Mouse (Mus musculus): ENCODE data around the gene Fetub.

The Fetub gene

DNA sequence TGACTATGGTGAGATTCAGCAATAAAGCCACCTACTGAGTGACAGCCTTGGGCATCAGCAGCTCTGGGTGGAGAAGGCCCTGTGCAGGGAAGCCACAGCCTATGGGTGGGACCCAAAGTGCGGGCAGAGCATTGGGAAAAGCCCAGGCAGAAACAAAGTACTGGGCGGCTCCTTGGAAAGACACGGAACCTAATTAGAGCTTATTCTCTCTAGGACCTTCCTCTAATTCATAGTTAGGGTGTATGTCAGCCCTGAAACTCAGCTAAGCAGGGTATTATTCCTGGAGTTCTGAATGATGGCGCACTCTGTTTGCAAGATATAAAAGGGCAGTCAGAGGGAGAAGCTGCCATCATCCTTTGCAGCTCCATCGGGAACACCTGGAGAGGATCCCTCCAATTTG is at the start of gene Fetub:
TSS of gene Fetub (plus strand) at position 301 of the 400 bp plus-strand sequence.
- DNase-seq (ENCODE audit: low spot score in 2 of 2) = no peak

GRCm38 (mm10) chr16:22872397-22872796 is 45.7 kb upstream of the Fetub start:
- no peak for DNase-seq (ENCODE audit: low spot score in 2 of 2)

GRCm38 (mm10) chr16:22873369-22873768 is 44.8 kb upstream of the Fetub start:
- DNase-seq (ENCODE audit: low spot score in 2 of 2) = no peak

DNA sequence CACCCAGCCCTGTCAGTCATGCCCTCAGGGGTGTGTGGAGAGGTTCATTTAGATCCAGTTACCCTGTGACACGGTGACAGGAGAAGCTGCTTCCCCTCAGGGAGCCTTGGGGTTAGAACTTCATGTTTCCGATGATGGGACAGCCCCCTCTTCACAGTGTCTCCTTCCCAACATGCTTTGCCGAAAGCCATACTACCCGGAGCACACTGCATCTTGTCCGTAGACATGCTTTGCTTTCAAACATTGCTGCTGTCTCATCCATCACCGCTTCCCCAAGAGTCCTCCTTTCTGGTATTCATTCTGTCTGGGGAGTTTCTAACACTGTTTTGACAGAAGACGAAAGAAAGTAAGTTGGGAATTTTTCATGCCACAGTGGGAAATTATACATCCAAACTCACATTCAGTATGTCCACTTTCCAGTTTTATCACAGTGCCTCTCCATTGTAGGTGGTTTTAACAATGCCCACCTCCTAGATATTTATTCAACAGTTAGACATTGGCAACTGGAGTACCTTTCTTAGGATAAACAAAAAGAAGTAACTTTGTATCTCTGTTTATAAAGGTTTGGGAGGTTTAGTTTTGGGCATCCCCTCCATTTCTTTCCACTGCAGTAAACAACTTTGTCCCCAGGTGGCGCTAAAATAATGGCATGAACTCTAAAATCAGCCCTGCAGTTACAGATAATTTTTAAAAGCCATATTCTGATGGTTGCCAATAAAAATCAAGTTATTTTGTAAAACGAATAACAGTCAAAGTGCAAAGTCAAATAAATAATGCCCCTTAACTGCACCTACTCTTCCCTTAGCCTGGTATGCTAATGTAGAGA is 41.7 kb upstream of the Fetub start:
- DNase-seq (ENCODE audit: low spot score in 2 of 2) = no peak

- DNase-seq (ENCODE audit: low spot score in 2 of 2) = no peak
These were observed 40.3 kb upstream of the Fetub start for GRCm38 (mm10) chr16:22877660-22878390.

GRCm38 (mm10) chr16:22878716-22879115 is 39.4 kb upstream of the Fetub start:
- DNase-seq (ENCODE audit: low spot score in 2 of 2) = no peak

- no peak for DNase-seq (ENCODE audit: low spot score in 2 of 2)
These were observed 38.1 kb upstream of the Fetub start for GRCm38 (mm10) chr16:22879945-22880595.

DNA sequence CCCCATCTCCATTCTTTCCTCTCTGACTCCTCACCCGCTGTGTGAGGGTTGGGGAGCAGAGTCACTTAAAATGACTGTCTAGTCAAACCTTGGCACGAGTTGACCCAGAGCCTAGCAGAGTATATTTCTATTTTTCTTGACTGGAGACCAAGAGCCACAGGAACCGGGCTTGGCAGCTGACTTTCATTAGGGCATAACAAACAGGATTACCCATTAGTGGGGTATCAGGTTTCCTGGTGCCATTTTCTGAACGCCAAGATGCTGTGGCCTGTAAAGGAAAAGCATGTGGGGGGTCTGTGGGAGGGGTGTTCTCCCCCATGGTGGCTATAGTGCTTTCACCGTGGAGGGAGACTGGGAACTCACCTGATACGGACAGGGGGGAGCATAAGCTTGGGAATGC is 37.2 kb upstream of the Fetub start:
- no peak for DNase-seq (ENCODE audit: low spot score in 2 of 2)

DNA sequence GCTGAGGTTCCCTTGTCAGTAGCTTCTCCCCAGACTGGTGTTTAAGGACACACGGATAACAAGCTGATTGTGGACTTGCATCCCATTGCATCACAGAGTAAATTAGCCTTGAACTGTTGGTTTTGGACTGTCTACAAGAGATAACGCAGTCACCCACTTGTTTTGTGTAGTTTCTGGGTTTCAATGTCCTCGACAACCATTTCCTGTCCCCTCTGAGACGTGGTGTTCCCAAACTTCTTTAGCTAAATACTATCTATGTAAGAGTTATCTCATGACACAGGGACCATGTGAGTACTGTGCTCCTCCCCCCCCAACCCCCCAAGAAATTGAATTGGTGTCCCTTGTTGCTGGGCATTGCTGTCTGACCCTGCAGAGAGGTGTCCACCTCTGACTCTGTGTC is 36.6 kb upstream of the Fetub start:
- DNase-seq (ENCODE audit: low spot score in 2 of 2) = no peak

DNA sequence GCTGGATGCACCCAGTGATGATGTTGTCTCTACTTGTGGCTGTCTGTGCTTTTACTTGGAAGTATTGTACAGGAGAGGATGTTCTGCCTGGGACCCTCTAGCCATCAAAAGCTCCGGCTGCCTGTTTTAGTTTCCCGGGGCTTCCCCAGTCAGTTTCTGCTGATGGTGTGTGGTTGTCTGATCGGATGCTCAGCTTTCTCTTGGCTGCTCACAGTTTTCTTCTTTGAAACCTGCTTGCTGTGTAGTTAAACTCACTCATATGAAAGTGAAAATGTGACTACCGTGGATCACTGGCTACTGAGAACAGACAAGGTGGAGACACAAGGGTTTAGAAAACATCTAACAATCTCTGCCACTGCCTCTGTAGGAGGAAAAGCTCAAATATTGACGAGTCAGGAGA is 34.7 kb upstream of the Fetub start:
- DNase-seq (ENCODE audit: low spot score in 2 of 2) = no peak

DNA sequence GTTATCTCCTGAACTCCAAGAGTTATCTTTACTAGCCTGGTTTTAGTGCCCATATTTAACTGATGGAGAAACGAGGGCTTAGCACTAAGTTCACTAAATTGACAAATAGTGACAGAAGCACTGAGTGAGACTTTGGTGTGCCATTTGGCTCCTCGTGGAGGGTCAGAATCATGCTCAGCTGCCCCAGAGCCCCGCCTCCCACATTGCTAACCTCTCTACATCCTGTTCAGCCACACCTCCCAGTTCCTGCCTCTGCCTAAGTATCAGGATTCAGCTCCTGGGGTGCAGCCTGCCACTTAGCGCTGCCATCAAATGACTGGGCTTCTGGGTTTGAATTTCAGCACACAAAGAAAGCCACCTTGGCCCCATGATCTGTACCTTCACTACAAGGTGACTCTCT is 32.8 kb upstream of the Fetub start:
- DNase-seq (ENCODE audit: low spot score in 2 of 2) = no peak

DNA sequence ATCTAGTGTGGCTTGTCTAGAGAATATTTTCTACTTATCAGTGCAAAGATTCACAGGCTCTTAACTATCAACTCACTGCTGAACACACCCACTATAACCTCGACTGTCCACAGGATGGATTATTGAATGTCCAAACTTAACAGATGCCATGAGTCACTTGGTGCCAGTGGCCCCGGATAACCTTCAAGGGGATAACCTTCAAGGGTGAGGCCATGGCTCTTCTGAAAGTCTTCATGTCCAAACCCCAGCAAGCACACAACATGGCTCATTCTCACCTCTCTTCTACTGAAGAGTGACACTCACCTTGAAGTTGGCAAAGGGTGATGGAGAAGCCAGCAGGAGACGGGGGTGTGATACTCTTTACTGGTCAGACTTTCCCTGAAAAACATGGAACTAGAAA is 31.4 kb upstream of the Fetub start:
- no peak for DNase-seq (ENCODE audit: low spot score in 2 of 2)

DNA sequence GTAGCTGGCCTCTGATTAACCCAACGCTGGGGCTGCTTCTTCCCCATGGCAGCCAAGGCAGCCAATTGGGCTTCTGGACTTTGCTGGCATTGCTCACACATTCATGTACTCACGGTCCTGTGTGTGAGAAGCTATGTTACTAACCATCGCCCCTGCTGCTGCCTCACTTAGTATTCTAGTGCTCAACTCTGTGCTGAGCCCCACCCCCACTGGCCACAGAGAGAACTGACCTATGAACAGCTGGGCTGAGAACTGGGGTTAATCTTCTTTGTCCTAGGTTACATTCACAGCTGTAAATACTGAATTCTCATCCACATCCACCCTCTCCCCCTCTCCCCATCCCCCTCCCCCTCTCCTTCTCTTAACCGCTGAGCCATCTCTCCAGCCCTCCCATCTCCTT is 29.3 kb upstream of the Fetub start:
- DNase-seq (ENCODE audit: low spot score in 2 of 2) = no peak

DNA sequence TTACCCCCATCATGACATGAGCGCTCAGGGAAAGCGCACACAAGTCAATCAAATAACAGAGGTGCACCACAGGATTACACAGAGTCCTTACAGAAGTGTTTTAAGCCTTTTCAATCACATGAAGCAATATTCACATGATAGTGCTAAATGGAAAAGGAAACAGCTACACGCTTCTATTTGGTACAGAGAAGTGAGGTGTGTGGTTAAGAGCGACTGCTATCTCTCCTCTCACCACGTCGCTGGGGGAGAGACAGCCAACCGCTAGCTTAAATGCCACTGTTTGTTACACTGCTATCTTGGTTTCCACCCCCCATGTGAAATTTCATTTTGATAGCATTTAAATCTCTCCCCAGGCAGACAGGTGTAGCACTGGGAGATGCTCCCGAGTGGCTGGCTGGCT is 28.4 kb upstream of the Fetub start:
- no peak for DNase-seq (ENCODE audit: low spot score in 2 of 2)

DNA sequence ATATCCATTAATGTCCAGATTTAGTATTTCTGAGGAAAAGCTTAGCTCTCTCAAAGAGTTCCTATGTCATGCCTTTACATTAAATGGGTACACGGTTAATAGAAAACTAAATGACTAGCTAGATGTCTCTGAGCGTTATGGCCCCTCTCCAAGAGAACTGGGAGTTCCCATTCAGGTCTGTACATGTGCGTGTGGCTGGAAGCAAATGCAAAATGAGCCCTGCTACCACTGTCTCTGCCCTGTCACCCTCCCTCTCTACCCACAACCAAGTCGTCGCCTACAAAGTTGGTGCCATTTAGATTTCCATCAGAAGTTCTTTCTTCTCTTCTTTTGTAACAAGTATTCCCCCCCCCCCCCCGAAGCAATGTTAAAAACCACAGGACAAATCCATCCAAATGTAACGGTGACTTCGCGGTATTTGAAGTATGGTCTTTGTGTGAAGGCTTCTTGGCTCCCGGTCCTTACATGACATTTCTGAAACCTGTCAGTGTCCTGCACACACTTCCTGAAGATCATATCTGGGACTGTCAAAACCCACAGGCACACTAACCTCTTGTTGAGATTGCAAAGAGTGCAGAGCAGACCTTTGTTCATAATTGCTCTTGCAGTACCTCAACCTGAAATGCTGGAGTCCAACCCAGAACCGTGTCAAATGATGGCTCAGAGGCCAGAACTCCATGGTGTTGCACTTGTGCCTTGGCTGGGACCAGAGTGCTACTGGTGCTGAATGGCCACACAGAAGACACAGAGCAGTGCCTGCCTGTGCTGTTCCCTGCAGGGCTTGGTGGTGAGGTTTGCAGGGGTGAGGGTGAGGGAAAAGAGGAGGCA is 27.2 kb upstream of the Fetub start, which contains the start of gene Ahsg:
TSS of gene Ahsg (plus strand) at position 595 of the 828 bp plus-strand sequence.
- no peak for DNase-seq (ENCODE audit: low spot score in 2 of 2)

DNA sequence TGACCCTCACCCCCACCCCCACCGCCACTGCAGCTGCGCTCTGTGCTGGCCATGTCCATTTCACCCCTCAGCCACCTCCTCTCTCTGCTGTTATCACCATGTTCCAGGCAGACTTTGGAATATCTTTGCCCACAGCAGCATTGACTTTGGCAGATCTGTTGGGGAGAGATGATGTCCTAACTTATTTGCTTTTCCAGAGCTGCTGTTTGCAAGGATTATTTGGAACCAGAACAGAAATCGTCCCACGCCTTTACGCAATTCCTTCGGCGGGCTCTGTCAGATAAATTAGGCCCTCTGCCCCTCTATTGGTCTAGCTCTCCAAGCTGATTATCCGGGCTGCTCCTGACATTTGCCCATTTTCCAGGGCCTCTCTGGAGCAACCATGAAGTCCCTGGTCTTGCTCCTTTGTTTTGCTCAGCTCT is 26.4 kb upstream of the Fetub start:
- no peak for DNase-seq (ENCODE audit: low spot score in 2 of 2)

- DNase-seq (ENCODE audit: low spot score in 2 of 2) = no peak
These were observed 24.0 kb upstream of the Fetub start for GRCm38 (mm10) chr16:22894095-22894494.

- no peak for DNase-seq (ENCODE audit: low spot score in 2 of 2)
These were observed 21.5 kb upstream of the Fetub start for GRCm38 (mm10) chr16:22896618-22897017.

DNA sequence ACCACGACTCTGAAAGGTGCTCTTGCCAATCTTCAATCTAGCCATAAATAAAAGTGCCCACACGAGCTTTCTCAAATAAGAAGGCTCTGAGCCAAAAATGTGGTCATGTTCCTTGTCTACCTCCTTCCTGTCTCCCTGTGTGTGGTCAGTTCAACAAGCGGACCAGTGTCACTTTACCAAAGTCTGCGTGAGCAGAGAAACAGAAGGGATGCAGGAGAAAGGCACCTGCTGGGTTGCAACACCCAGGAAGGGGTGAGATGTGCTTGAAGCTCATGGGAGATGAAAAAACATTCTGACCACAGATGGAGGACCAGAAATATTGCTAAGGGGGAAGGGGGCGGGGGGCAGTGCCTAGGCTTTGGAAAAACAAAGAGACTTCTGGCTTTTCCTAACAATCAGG is 18.8 kb upstream of the Fetub start:
- no peak for DNase-seq (ENCODE audit: low spot score in 2 of 2)

DNA sequence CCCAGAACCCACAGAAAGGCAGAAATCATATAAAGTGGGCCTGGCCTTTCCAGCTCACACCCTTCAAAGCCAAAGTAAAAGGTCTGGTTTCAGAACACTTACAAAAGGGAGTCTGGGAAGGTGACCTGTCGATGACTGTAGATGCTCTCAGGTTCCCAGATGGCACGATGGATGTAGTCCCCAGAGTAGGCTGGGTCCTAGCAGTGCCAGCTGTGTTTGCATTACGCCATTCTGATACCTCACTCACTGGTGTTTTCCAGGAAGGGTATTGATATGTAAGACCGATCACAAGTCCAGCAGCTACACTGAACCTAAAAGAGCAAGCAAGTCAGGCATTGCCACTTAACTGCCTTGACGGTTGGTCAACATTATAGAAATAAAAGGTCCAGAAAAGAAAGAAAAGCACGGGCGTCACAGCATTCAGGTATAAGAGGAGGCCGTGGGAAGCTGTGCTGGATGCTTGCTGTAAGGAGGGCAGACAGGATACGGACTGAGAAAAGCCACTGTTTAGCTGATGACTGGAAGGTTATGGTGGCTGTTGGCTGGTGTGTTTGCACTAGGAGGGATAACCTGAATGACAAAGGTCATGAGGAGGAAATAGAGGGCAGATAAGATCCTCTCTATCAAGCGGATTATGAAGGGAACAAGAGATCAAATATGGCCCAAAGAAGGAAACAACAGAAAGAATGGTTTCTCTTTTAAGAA is 18.1 kb upstream of the Fetub start:
- DNase-seq (ENCODE audit: low spot score in 2 of 2) = no peak

- DNase-seq (ENCODE audit: low spot score in 2 of 2) = no peak
These were observed 16.8 kb upstream of the Fetub start for GRCm38 (mm10) chr16:22901326-22901725.

Measured in frontal cortex, postnatal 25 days (tissue).